Comparison of ENCODE assay signal across 8 mouse cellular contexts in genomic region chr2:122374666-122375331, GRCm38 (mm10). TPM values are rescaled to one million over a fixed set of nuclear protein-coding genes. Genes with fewer than 3 reads are reported as not detected.
A peak's percentile ranks its signal among the peaks of the same experiment; 100 is the strongest.
DNase-seq lines count a peak whose midpoint lies in the region; ATAC-seq and TF ChIP-seq lines count a peak whose summit lies in the region.

No protein-coding gene starts in this region.

- H3K36me3 ChIP-seq in hindbrain, embryonic 12.5 days, result no peaks in the 10 kb centered on the region
- no peaks in the 10 kb centered on the region for H3K36me3 ChIP-seq in midbrain, embryonic 15.5 days (replicated peaks)

- TF ChIP-seq CTCF in layer of hippocampus, adult 2 months (conservative IDR thresholded peaks at IDR 0.05), result no peak

- H3K27me3 ChIP-seq in hindbrain, embryonic 12.5 days, result peaks cover 7% of the 10 kb centered on the region; the same call in 1 of the 2 replicates
- H3K27me3 ChIP-seq in midbrain, embryonic 15.5 days (replicated peaks), result no peaks in the 10 kb centered on the region

- DNase-seq in layer of hippocampus, adult 2 months (ENCODE audit: low spot score in 2 of 2), result no peak
- DNase-seq in layer of hippocampus, adult 9-11 months, result no peak
- peak; percentile 57 for DNase-seq in cerebellum, adult 9-11 months
- no peak for DNase-seq in gastrocnemius, postnatal 36 days
- DNase-seq in adrenal gland, adult 2 months, result no peak
- DNase-seq in adrenal gland, postnatal 10 days, result no peak

- peak overlapping the region; percentile 49 for H3K4me2 ChIP-seq in hindbrain, embryonic 12.5 days (replicated peaks)
- H3K4me2 ChIP-seq in midbrain, embryonic 15.5 days, result peak overlapping the region; percentile 46

- peaks cover 6% of the 10 kb centered on the region; the same call in 1 of the 2 replicates for H3K4me1 ChIP-seq in hindbrain, embryonic 12.5 days
- peaks cover 13% of the 10 kb centered on the region for H3K4me1 ChIP-seq in midbrain, embryonic 15.5 days

- peak overlapping the region; percentile 49; the same call in 1 of the 2 replicates for H3K9ac ChIP-seq in hindbrain, embryonic 12.5 days
- peak overlapping the region; percentile 53 for H3K9ac ChIP-seq in midbrain, embryonic 15.5 days

- H3K27ac ChIP-seq in layer of hippocampus, adult 2 months, result peak overlapping the region; percentile 89
- no peak overlapping the region for H3K27ac ChIP-seq in hindbrain, embryonic 12.5 days
- peak overlapping the region; percentile 92 for H3K27ac ChIP-seq in midbrain, embryonic 15.5 days

- intact Hi-C loops in gastrocnemius, postnatal 36 days (cut with DNase I), result no loop called here

- no peak for ATAC-seq in hindbrain, embryonic 12.5 days (ENCODE audit: low FRiP score)
- no peak for ATAC-seq in midbrain, embryonic 15.5 days (replicated peaks)

- no peaks in the 10 kb centered on the region for H3K9me3 ChIP-seq in hindbrain, embryonic 12.5 days (replicated peaks)
- H3K9me3 ChIP-seq in midbrain, embryonic 15.5 days, result no peaks in the 10 kb centered on the region

- WGBS in hindbrain, embryonic 12.5 days, result 22% methylated on average over 23 of the region's 23 CpGs
- 13% methylated on average over 23 of the region's 23 CpGs for WGBS in midbrain, embryonic 15.5 days

- H3K4me3 ChIP-seq in layer of hippocampus, adult 2 months, result peak overlapping the region; percentile 88
- peak overlapping the region; percentile 71 for H3K4me3 ChIP-seq in hindbrain, embryonic 12.5 days
- H3K4me3 ChIP-seq in midbrain, embryonic 15.5 days, result peak overlapping the region; percentile 73

RNA-seq across cellular contexts. Expression of gene Shf, which starts 5.8 kb away (rescaled TPM):
- total RNA-seq in layer of hippocampus, adult 2 months (2021), result 10 to 100 TPM; 61.7 to 62.6 TPM
- 9.1 and 10.7 TPM in 2 replicates for polyA plus RNA-seq in hindbrain, embryonic 12.5 days (2016; fragmentation: Nextera tagmentation; extraction: Ambion mirVana)
- polyA plus RNA-seq in midbrain, embryonic 15.5 days (2015; fragmentation: Nextera tagmentation; extraction: Ambion mirVana), result 12.0 and 13.3 TPM in 2 replicates
- total RNA-seq in gastrocnemius, postnatal 36 days (2021), result 1 to 10 TPM; 1.9 to 2.1 TPM
- 10 to 100 TPM in 1 of 2 experiments, 1 to 10 TPM in 1; 6.0 to 13.0 TPM for total RNA-seq in adrenal gland, adult 2 months (2021)
- polyA plus RNA-seq in adrenal gland, adult 2 months (2012; rRNA removed), result 12.3 and 15.9 TPM in 2 replicates
- total RNA-seq in adrenal gland, postnatal 10 days (2021), result 10 to 100 TPM; 16.7 to 23.7 TPM

RNA-seq across cellular contexts. Expression of gene Slc28a2, which starts 51.5 kb away (rescaled TPM):
- under 1 TPM in 1 of 2 experiments, not detected in 1; 0.54 TPM for total RNA-seq in layer of hippocampus, adult 2 months (2021)
- 0.10 and 0.15 TPM in 2 replicates for polyA plus RNA-seq in hindbrain, embryonic 12.5 days (2016; fragmentation: Nextera tagmentation; extraction: Ambion mirVana)
- not detected in 2 replicates for polyA plus RNA-seq in midbrain, embryonic 15.5 days (2015; fragmentation: Nextera tagmentation; extraction: Ambion mirVana)
- total RNA-seq in gastrocnemius, postnatal 36 days (2021), result 1 to 10 TPM; 3.8 to 6.0 TPM
- 1 to 10 TPM; 1.5 to 2.7 TPM for total RNA-seq in adrenal gland, adult 2 months (2021)
- polyA plus RNA-seq in adrenal gland, adult 2 months (2012; rRNA removed), result 0.83 and 2.0 TPM in 2 replicates
- 10 to 100 TPM; 10.8 to 16.3 TPM for total RNA-seq in adrenal gland, postnatal 10 days (2021)

RNA-seq across cellular contexts. Expression of gene Duox1, which starts 59.3 kb away (rescaled TPM):
- not detected for total RNA-seq in layer of hippocampus, adult 2 months (2021)
- 0.08 and 0.10 TPM in 2 replicates for polyA plus RNA-seq in hindbrain, embryonic 12.5 days (2016; fragmentation: Nextera tagmentation; extraction: Ambion mirVana)
- polyA plus RNA-seq in midbrain, embryonic 15.5 days (2015; fragmentation: Nextera tagmentation; extraction: Ambion mirVana), result 0.08 and 0.13 TPM in 2 replicates
- under 1 TPM; 0.47 to 0.66 TPM for total RNA-seq in gastrocnemius, postnatal 36 days (2021)
- not detected for total RNA-seq in adrenal gland, adult 2 months (2021)
- 0.07 and 0.17 TPM in 2 replicates for polyA plus RNA-seq in adrenal gland, adult 2 months (2012; rRNA removed)
- total RNA-seq in adrenal gland, postnatal 10 days (2021), result not detected
